ENCODE assay signal across 24 mouse cellular contexts in genomic region chr14:99152683-99153082, GRCm38 (mm10).
"Had no signal": no experiment of that assay in that cellular context is flagged by ENCODE, and none has a peak within 500 bp of the region (broad histone marks: within the 10 kb centered on the region; RNA-seq: fewer than 3 reads in every experiment).

No protein-coding gene starts in this region.

- ATAC-seq: hindbrain, embryonic 16.5 days; inflammation-experienced regulatory T-cells, adult 6 months; intestine, embryonic 15.5 days; intestine, postnatal 0 days had no signal

- H3K4me3 ChIP-seq: gastrocnemius, adult 2 months; heart, embryonic 10.5 days; heart, embryonic 12.5 days; hindbrain, embryonic 10.5 days; hindbrain, embryonic 12.5 days; intestine, embryonic 15.5 days; layer of hippocampus, adult 2 months; left cerebral cortex, adult 2 months; limb, embryonic 10.5 days; limb, embryonic 12.5 days had no signal

- H3K4me1 ChIP-seq: heart, embryonic 10.5 days; heart, embryonic 12.5 days; hindbrain, embryonic 10.5 days; hindbrain, embryonic 12.5 days; intestine, embryonic 15.5 days; limb, embryonic 10.5 days; limb, embryonic 12.5 days had no signal

- H3K27ac ChIP-seq: gastrocnemius, adult 2 months; heart, embryonic 10.5 days; hindbrain, embryonic 10.5 days; hindbrain, embryonic 12.5 days; hindbrain, embryonic 14.5 days; intestine, embryonic 15.5 days; layer of hippocampus, adult 2 months; left cerebral cortex, adult 2 months; limb, embryonic 10.5 days; limb, embryonic 12.5 days had no signal

- H3K9me3 ChIP-seq: heart, embryonic 10.5 days; heart, embryonic 12.5 days; hindbrain, embryonic 10.5 days; hindbrain, embryonic 12.5 days; intestine, embryonic 15.5 days; limb, embryonic 10.5 days; limb, embryonic 12.5 days had no signal

- H3K36me3 ChIP-seq: intestine, embryonic 15.5 days had no signal

- H3K9ac ChIP-seq: heart, embryonic 12.5 days; hindbrain, embryonic 12.5 days; hindbrain, embryonic 14.5 days; intestine, embryonic 15.5 days; limb, embryonic 12.5 days had no signal

- H3K4me2 ChIP-seq: heart, embryonic 12.5 days; hindbrain, embryonic 12.5 days; hindbrain, embryonic 14.5 days; intestine, embryonic 15.5 days; limb, embryonic 12.5 days had no signal

- H3K27me3 ChIP-seq: heart, embryonic 12.5 days; hindbrain, embryonic 12.5 days; intestine, embryonic 15.5 days; limb, embryonic 12.5 days had no signal

- DNase-seq: gastrocnemius, adult 2 months; gastrocnemius, postnatal 10 days; gastrocnemius, postnatal 25 days; heart, adult 18-20 months; heart, postnatal 10 days; heart, postnatal 4 days; kidney, adult 18-20 months; kidney, adult 8-10 months; kidney, postnatal 10 days; kidney, postnatal 25 days; kidney, postnatal 4 days had no signal
